Mouse (Mus musculus): ENCODE measurements at regions not wholly inside any gene's neighbourhood (a gene's known extent, or its start where the extent isn't known, plus 50 kb on each side); places are given as distances from the start of the nearest gene placed in this dataset.

GRCm38 (mm10) chr10:19118569-19119280 lies 103.3 kb upstream of the Tnfaip3 start:
- ChIA-PET POLR2A (no interaction called here), CTCF (no interaction called here)
- in situ Hi-C loops (cut with MboI; ENCODE audit: low pct_unique_long_range_greater_than_20kb): no loop called here
- no peak for TF ChIP-seq CTCF (IDR thresholded peaks at IDR 0.05)
- no peak for DNase-seq (ENCODE audit: low read depth, low spot score)
- ATAC-seq: no peak
- no peaks in the 10 kb centered on the region for H3K27me3 ChIP-seq

GRCm38 (mm10) chr10:19117071-19117605 lies 101.7 kb upstream of the Tnfaip3 start:
- no peak for DNase-seq (ENCODE audit: low read depth, low spot score)
- ATAC-seq: no peak
- CTCF ChIA-PET: no interaction called here
- in situ Hi-C loops (cut with MboI; ENCODE audit: low pct_unique_long_range_greater_than_20kb): no loop called here
- no peaks in the 10 kb centered on the region for H3K27me3 ChIP-seq
- POLR2A ChIA-PET: no interaction called here
- TF ChIP-seq CTCF (IDR thresholded peaks at IDR 0.05): no peak

- POLR2A ChIA-PET: interaction anchor here (0.6 kb wide), 1 partner anchor 48 kb away, joined by 3 read pairs; no protein-coding TSS in a partner anchor
- no peaks in the 10 kb centered on the region for H3K27me3 ChIP-seq
- in situ Hi-C loops (cut with MboI; ENCODE audit: low pct_unique_long_range_greater_than_20kb): no loop called here
- CTCF ChIA-PET: interaction anchor here (0.6 to 1.2 kb wide), 2 partner anchors 12 to 13 kb away, joined by 3 read pairs; no protein-coding TSS in a partner anchor
- no peak for TF ChIP-seq CTCF (IDR thresholded peaks at IDR 0.05)
- DNase-seq (ENCODE audit: low read depth, low spot score) (no peak), ATAC-seq (no peak)
Measured at GRCm38 (mm10) chr10:19112459-19112858, 97.0 kb upstream of the Tnfaip3 start.

- in situ Hi-C loops (cut with MboI; ENCODE audit: low pct_unique_long_range_greater_than_20kb): no loop called here
- no peak for ATAC-seq
- no peak for DNase-seq (ENCODE audit: low read depth, low spot score)
- no peak for TF ChIP-seq CTCF (IDR thresholded peaks at IDR 0.05)
- ChIA-PET CTCF (interaction anchor here (1.6 kb wide), 1 partner anchor 10 kb away, joined by 8 read pairs; no protein-coding TSS in a partner anchor), POLR2A (no interaction called here)
- H3K27me3 ChIP-seq: no peaks in the 10 kb centered on the region
Measured at GRCm38 (mm10) chr10:19105231-19105681, 89.8 kb upstream of the Tnfaip3 start.

- TF ChIP-seq CTCF (IDR thresholded peaks at IDR 0.05): no peak
- no peak for ATAC-seq
- ChIA-PET CTCF (interaction anchor here (1.6 kb wide), 1 partner anchor 10 kb away, joined by 8 read pairs; no protein-coding TSS in a partner anchor), POLR2A (interaction anchor here (0.7 kb wide), 1 partner anchor 59 kb away, joined by 3 read pairs; no protein-coding TSS in a partner anchor)
- in situ Hi-C loops (cut with MboI; ENCODE audit: low pct_unique_long_range_greater_than_20kb): no loop called here
- DNase-seq (ENCODE audit: low read depth, low spot score): no peak
- no peaks in the 10 kb centered on the region for H3K27me3 ChIP-seq
Measured at GRCm38 (mm10) chr10:19104671-19105203, 89.3 kb upstream of the Tnfaip3 start.

GRCm38 (mm10) chr10:19099369-19100285 lies 84.2 kb upstream of the Tnfaip3 start:
- H3K27me3 ChIP-seq: no peaks in the 10 kb centered on the region
- no peak for DNase-seq (ENCODE audit: low read depth, low spot score)
- in situ Hi-C loops (cut with MboI; ENCODE audit: low pct_unique_long_range_greater_than_20kb): no loop called here
- no peak for ATAC-seq
- CTCF ChIA-PET: interaction anchor here (0.6 kb wide), 1 partner anchor 13 kb away, joined by 3 read pairs; no protein-coding TSS in a partner anchor
- TF ChIP-seq CTCF (IDR thresholded peaks at IDR 0.05): no peak
- POLR2A ChIA-PET: no interaction called here

GRCm38 (mm10) chr10:19094297-19094696 lies 78.8 kb upstream of the Tnfaip3 start:
- POLR2A ChIA-PET: no interaction called here
- ATAC-seq (no peak), DNase-seq (ENCODE audit: low read depth, low spot score) (no peak)
- TF ChIP-seq CTCF (IDR thresholded peaks at IDR 0.05): no peak
- in situ Hi-C loops (cut with MboI; ENCODE audit: low pct_unique_long_range_greater_than_20kb): no loop called here
- CTCF ChIA-PET: interaction anchor here (1.9 kb wide), 1 partner anchor 10 kb away, joined by 8 read pairs; no protein-coding TSS in a partner anchor
- no peaks in the 10 kb centered on the region for H3K27me3 ChIP-seq

- DNase-seq (ENCODE audit: low read depth, low spot score): no peak
- POLR2A ChIA-PET: no interaction called here
- CTCF ChIA-PET: no interaction called here
- H3K27me3 ChIP-seq: no peaks in the 10 kb centered on the region
- in situ Hi-C loops (cut with MboI; ENCODE audit: low pct_unique_long_range_greater_than_20kb): no loop called here
- no peak for ATAC-seq
- no peak for TF ChIP-seq CTCF (IDR thresholded peaks at IDR 0.05)
Measured at GRCm38 (mm10) chr10:19093689-19094088, 78.2 kb upstream of the Tnfaip3 start.

- DNase-seq (ENCODE audit: low read depth, low spot score) (no peak), ATAC-seq (no peak)
- no peaks in the 10 kb centered on the region for H3K27me3 ChIP-seq
- ChIA-PET POLR2A (no interaction called here), CTCF (no interaction called here)
- in situ Hi-C loops (cut with MboI; ENCODE audit: low pct_unique_long_range_greater_than_20kb): no loop called here
- TF ChIP-seq CTCF (IDR thresholded peaks at IDR 0.05): no peak
Measured at GRCm38 (mm10) chr10:19091949-19092348, 76.5 kb upstream of the Tnfaip3 start.

GRCm38 (mm10) chr10:19091110-19091509 lies 75.7 kb upstream of the Tnfaip3 start:
- CTCF ChIA-PET: no interaction called here
- H3K27me3 ChIP-seq: no peaks in the 10 kb centered on the region
- POLR2A ChIA-PET: no interaction called here
- in situ Hi-C loops (cut with MboI; ENCODE audit: low pct_unique_long_range_greater_than_20kb): no loop called here
- no peak for TF ChIP-seq CTCF (IDR thresholded peaks at IDR 0.05)
- no peak for DNase-seq (ENCODE audit: low read depth, low spot score)
- no peak for ATAC-seq

All from Patski (cell line).